17 mouse cellular contexts compared by ENCODE assay signal in the genomic region with DNA sequence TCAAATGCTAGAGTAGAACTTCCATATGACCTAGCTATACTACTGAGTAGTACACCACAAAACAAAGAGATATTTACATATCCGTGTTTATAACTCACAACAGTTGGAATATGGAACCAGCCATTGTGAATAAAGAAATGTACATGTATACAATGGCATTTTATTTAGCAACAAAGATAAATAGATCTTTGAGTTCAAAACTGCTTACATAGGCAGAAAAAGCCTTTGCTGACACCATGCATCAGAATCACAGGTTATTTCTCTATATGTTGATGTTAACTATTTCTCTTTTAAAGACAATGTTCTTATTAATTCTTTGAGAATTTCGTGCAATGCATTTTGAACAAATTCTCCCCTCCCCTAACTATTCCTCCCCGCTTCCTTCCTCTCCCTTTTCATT.
DNase-seq lines count a peak whose midpoint lies in the region; TF ChIP-seq lines count a peak whose summit lies in the region.
"Had no signal": no experiment of that assay in that cellular context is flagged by ENCODE, and none has a peak within 500 bp of the region (broad histone marks: within the 10 kb centered on the region; RNA-seq: fewer than 3 reads in every experiment).

No protein-coding gene starts in this region.

- H3K9ac ChIP-seq in CH12.LX (ENCODE audit: insufficient read depth, low read depth): no peak overlapping the region
- H3K9ac ChIP-seq in ES-E14 (ENCODE audit: insufficient read depth, low read depth, low read length, poor library complexity, severe bottlenecking): no peak overlapping the region

- H3K27me3 ChIP-seq in CH12.LX (replicated peaks): no peaks in the 10 kb centered on the region
- no peaks in the 10 kb centered on the region for H3K27me3 ChIP-seq in thymus, adult 2 months (ENCODE audit: control insufficient read depth, insufficient read depth, low read length)

- H3K9me3 ChIP-seq in CH12.LX (replicated peaks; ENCODE audit: low read length) (no peaks in the 10 kb centered on the region), ES-E14 (ENCODE audit: control insufficient read depth, insufficient read depth, low read depth, low read length) (no peaks in the 10 kb centered on the region)
- H3K9me3 ChIP-seq: G1E had no signal

- in situ Hi-C loops in CH12.LX (cut with MboI; ENCODE audit: low pct_ligation_motif_present, low pct_unique_long_range_greater_than_20kb, low sequenced_read_pairs): no loop called here
- in situ Hi-C loops in ES-E14 (cut with MboI; ENCODE audit: low sequenced_read_pairs in 2 of 2, unreplicated experiment in 2 of 2): no loop called here

- H3K27ac ChIP-seq in CH12.LX (ENCODE audit: insufficient read depth, low read depth) (no peak overlapping the region), ES-E14 (ENCODE audit: insufficient read depth, low read depth, low read length, poor library complexity, severe bottlenecking) (no peak overlapping the region)
- no peak overlapping the region for H3K27ac ChIP-seq in thymus, adult 2 months (ENCODE audit: control insufficient read depth, insufficient read depth, low read length)

- no peak for TF ChIP-seq RAD21 in CH12.LX (IDR thresholded peaks at IDR 0.05; ENCODE audit: low read depth, low read length)

- no peak overlapping the region for H3K4me2 ChIP-seq in CH12.LX (ENCODE audit: insufficient read depth, low read depth, poor library complexity, severe bottlenecking)

- WGBS in thymus, adult 2 months: 74% methylated on average over 3 of the region's 3 CpGs

- TF ChIP-seq CTCF in CH12.LX (conservative IDR thresholded peaks at IDR 0.05 in 1 of 2, IDR thresholded peaks at IDR 0.05 in 1 of 2; ENCODE audit: low read depth in 2 of 2, low read length in 2 of 2): no peak
- TF ChIP-seq CTCF in thymus, adult 2 months (IDR thresholded peaks at IDR 0.05; ENCODE audit: borderline replicate concordance, control insufficient read depth, extremely low read depth, insufficient read depth, low read length, poor library complexity): no peak

- no peak for TF ChIP-seq POLR2A in CH12.LX (IDR thresholded peaks at IDR 0.05; ENCODE audit: low read depth, low read length)
- TF ChIP-seq POLR2A in thymus, adult 2 months (IDR thresholded peaks at IDR 0.05; ENCODE audit: control insufficient read depth, extremely low read depth, insufficient read depth, low read length, poor library complexity): no peak

- no peaks in the 10 kb centered on the region for H3K4me1 ChIP-seq in CH12.LX (ENCODE audit: control insufficient read depth in 1 of 2, insufficient read depth in 2 of 2)
- no peaks in the 10 kb centered on the region for H3K4me1 ChIP-seq in ES-E14 (ENCODE audit: control insufficient read depth in 2 of 2, insufficient read depth in 2 of 2, low read length in 2 of 2, poor library complexity in 1 of 2)
- H3K4me1 ChIP-seq in thymus, adult 2 months (replicated peaks; ENCODE audit: control insufficient read depth, insufficient read depth, low read length): no peaks in the 10 kb centered on the region

- dilution Hi-C loops in CH12.LX (cut with MboI; ENCODE audit: extremely low pct_ligation_motif_present, extremely low pct_unique_long_range_greater_than_20kb, low sequenced_read_pairs): no loop called here

- H3K4me3 ChIP-seq in CH12.LX (replicated peaks in 1 of 3; ENCODE audit: low read depth in 2 of 3, low read length in 2 of 3, poor library complexity in 1 of 3): no peak overlapping the region
- H3K4me3 ChIP-seq in ES-E14 (ENCODE audit: insufficient read depth in 1 of 2, low read depth in 1 of 2, low read length in 2 of 2, poor library complexity in 1 of 2, severe bottlenecking in 1 of 2): no peak overlapping the region
- H3K4me3 ChIP-seq in thymus, adult 2 months (ENCODE audit: control insufficient read depth, insufficient read depth, low read length): no peak overlapping the region

- TF ChIP-seq EP300 in CH12.LX (IDR thresholded peaks at IDR 0.05; ENCODE audit: low read length): no peak

- DNase-seq in CH12.LX (ENCODE audit: extremely low read depth): no peak
- no peak for DNase-seq in ES-E14 (ENCODE audit: low read depth, low spot score)
- no peak for DNase-seq in thymus, adult 2 months
- no peak for DNase-seq in cerebellum, adult 11 months
- DNase-seq: adrenal gland, adult 2 months; adrenal gland, adult 8-10 months; adrenal gland, postnatal 10 days; adrenal gland, postnatal 14 days; adrenal gland, postnatal 25 days; adrenal gland, postnatal 36 days; B cell, adult 2 months; cerebellum, adult 11-12 months; cerebellum, adult 18-20 months; cerebellum, adult 2 months; cerebellum, adult 8-10 months; cerebellum, adult 9-10 months had no signal

- H3K36me3 ChIP-seq in CH12.LX (replicated peaks in 1 of 2; ENCODE audit: control insufficient read depth in 1 of 2, insufficient read depth in 1 of 2, low read length in 1 of 2) (no peaks in the 10 kb centered on the region), ES-E14 (ENCODE audit: control insufficient read depth, insufficient read depth, low read length, poor library complexity, severe bottlenecking) (no peaks in the 10 kb centered on the region)
- H3K36me3 ChIP-seq in thymus, adult 2 months (ENCODE audit: control insufficient read depth, insufficient read depth, low read length): no peaks in the 10 kb centered on the region
- H3K36me3 ChIP-seq: G1E had no signal

- H3K79me2 ChIP-seq in CH12.LX (replicated peaks; ENCODE audit: control insufficient read depth, extremely low read depth, insufficient read depth, poor library complexity, severe bottlenecking): no peaks in the 10 kb centered on the region

TF ChIP-seq in CH12.LX, 34 proteins besides CTCF, POLR2A, EP300 and RAD21:
- TF ChIP-seq TBP (conservative IDR thresholded peaks at IDR 0.05; ENCODE audit: low read depth, low read length) (no peak), USF2 (conservative IDR thresholded peaks at IDR 0.05; ENCODE audit: low read depth, low read length) (no peak), NRF1 (IDR thresholded peaks at IDR 0.05; ENCODE audit: low read depth, low read length) (no peak), JUND (conservative IDR thresholded peaks at IDR 0.05; ENCODE audit: low read depth, low read length) (no peak), MAFK (IDR thresholded peaks at IDR 0.05; ENCODE audit: insufficient replicate concordance, low read length) (peak; percentile 88), MXI1 (IDR thresholded peaks at IDR 0.05; ENCODE audit: low read depth, low read length) (no peak), KAT2A (IDR thresholded peaks at IDR 0.05; ENCODE audit: insufficient replicate concordance, low read length) (no peak)

TF ChIP-seq in ES-E14, 5 proteins besides CTCF, POLR2A, EP300 and RAD21:
- TF ChIP-seq MAFK (IDR thresholded peaks at IDR 0.05; ENCODE audit: insufficient read depth, low read depth, low read length) (peak; percentile 64; the same call in 1 of the 2 replicates), ZC3H11A (IDR thresholded peaks at IDR 0.05; ENCODE audit: borderline replicate concordance, low read depth, low read length) (no peak), CHD2 (IDR thresholded peaks at IDR 0.05; ENCODE audit: low read depth, low read length) (no peak), ZNF384 (IDR thresholded peaks at IDR 0.05; ENCODE audit: low read depth, low read length) (no peak)
TF ChIP-seq in ES-E14: peak in this region for 1.
